Comparison of ENCODE assay signal across 21 mouse cellular contexts in the genomic region with DNA sequence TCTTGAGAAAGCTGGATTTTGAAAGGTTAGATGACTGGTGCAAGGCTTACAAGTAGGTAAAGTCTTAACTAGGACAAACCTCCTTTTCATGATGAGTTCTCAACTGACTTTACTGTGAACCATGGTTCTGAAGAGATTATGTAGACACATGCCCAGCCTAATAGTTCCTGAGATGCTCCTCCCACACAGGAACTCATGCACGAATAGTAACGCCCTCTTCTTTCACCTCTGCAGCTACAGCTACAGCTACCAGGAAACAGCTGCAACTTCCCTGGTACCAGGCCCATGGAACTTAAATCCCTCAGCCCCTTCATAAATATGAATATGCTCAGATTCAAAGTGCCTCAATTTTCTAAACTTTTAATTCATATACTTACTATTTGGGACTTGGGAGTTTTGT. TPM values are rescaled to one million over a fixed set of nuclear protein-coding genes. Genes with fewer than 3 reads are reported as not detected.
A peak's percentile ranks its signal among the peaks of the same experiment; 100 is the strongest.
DNase-seq lines count a peak whose midpoint lies in the region; ATAC-seq and TF ChIP-seq lines count a peak whose summit lies in the region.
"Had no signal": no experiment of that assay in that cellular context is flagged by ENCODE, and none has a peak within 500 bp of the region (broad histone marks: within the 10 kb centered on the region; RNA-seq: fewer than 3 reads in every experiment).

No protein-coding gene starts in this region.

- H3K9ac ChIP-seq in liver, adult 2 months (ENCODE audit: low read depth, low read length), result no peak overlapping the region
- no peak overlapping the region for H3K9ac ChIP-seq in liver, embryonic 11.5 days (ENCODE audit: low read depth, low read length)
- H3K9ac ChIP-seq: embryonic facial prominence, embryonic 13.5 days; heart, embryonic 13.5 days; limb, embryonic 12.5 days; liver, embryonic 14.5 days; neural tube, embryonic 15.5 days had no signal

- no peaks in the 10 kb centered on the region for H3K79me2 ChIP-seq in liver, adult 2 months (ENCODE audit: control insufficient read depth, insufficient read depth, low read length)

- ATAC-seq in liver, embryonic 11.5 days (replicated peaks; ENCODE audit: low FRiP score), result no peak
- peak; percentile 38; the same call in 1 of the 2 replicates for ATAC-seq in G1E (ENCODE audit: extremely low read depth, insufficient number of reproducible peaks, low FRiP score, poor library complexity, severe bottlenecking)
- ATAC-seq: midbrain, embryonic 16.5 days had no signal

- 56% methylated on average over 2 of the region's 2 CpGs for WGBS in liver, adult 2 months
- 53% methylated on average over 2 of the region's 2 CpGs for WGBS in liver, embryonic 11.5 days

- TF ChIP-seq POLR2A in liver, adult 2 months (IDR thresholded peaks at IDR 0.05; ENCODE audit: extremely low read depth, insufficient read depth, low read length), result no peak

- DNase-seq in liver, adult 2 months (ENCODE audit: extremely low read depth, low read depth, low spot score), result peak; percentile 0
- DNase-seq in liver, embryonic 11.5 days (ENCODE audit: low spot score), result no peak
- DNase-seq in G1E (ENCODE audit: low spot score), result no peak
- peak; percentile 16 for DNase-seq in induced T-regulatory cell, adult 2 months (ENCODE audit: low read depth)
- DNase-seq in left cerebral cortex, postnatal 36 days (ENCODE audit: low spot score in 2 of 2), result no peak
- DNase-seq in cerebellum, postnatal 4 days (ENCODE audit: low spot score in 2 of 2), result no peak
- DNase-seq in cerebellum, adult 18-20 months, result no peak
- DNase-seq: adrenal gland, adult 2 months; cerebellum, adult 9-11 months; heart, postnatal 4 days; kidney, adult 2 months; kidney, postnatal 25 days; right cerebral cortex, postnatal 25 days; thymus, adult 2 months had no signal

- peaks cover 25% of the 10 kb centered on the region for H3K36me3 ChIP-seq in liver, adult 2 months (ENCODE audit: control insufficient read depth, insufficient read depth, low read length)
- H3K36me3 ChIP-seq in liver, embryonic 11.5 days (ENCODE audit: control insufficient read depth, insufficient read depth, low read length), result peaks cover 11% of the 10 kb centered on the region
- H3K36me3 ChIP-seq in G1E (replicated peaks), result peaks cover 50% of the 10 kb centered on the region

- H3K27ac ChIP-seq in liver, adult 2 months (replicated peaks; ENCODE audit: insufficient read depth, low read depth, low read length), result no peak overlapping the region
- no peak overlapping the region for H3K27ac ChIP-seq in liver, embryonic 11.5 days (ENCODE audit: low read depth, low read length)
- H3K27ac ChIP-seq: embryonic facial prominence, embryonic 13.5 days; heart, embryonic 13.5 days; limb, embryonic 12.5 days; liver, embryonic 14.5 days; neural tube, embryonic 15.5 days had no signal

- no peaks in the 10 kb centered on the region for H3K9me3 ChIP-seq in liver, embryonic 11.5 days (ENCODE audit: control insufficient read depth, low read length)
- no peaks in the 10 kb centered on the region for H3K9me3 ChIP-seq in G1E (replicated peaks)
- H3K9me3 ChIP-seq: embryonic facial prominence, embryonic 13.5 days; heart, embryonic 13.5 days; limb, embryonic 12.5 days; megakaryocyte, embryonic 14.5 days; neural tube, embryonic 15.5 days had no signal

- intact Hi-C loops in left cerebral cortex, postnatal 36 days (cut with DNase I), result no loop called here

- no peak for TF ChIP-seq CTCF in liver, adult 2 months (IDR thresholded peaks at IDR 0.05; ENCODE audit: low read depth, low read length)
- TF ChIP-seq CTCF in G1E (IDR thresholded peaks at IDR 0.05; ENCODE audit: low read depth, low read length), result no peak

- H3K27me3 ChIP-seq in liver, adult 2 months (ENCODE audit: control insufficient read depth, insufficient read depth, low read length), result no peaks in the 10 kb centered on the region
- no peaks in the 10 kb centered on the region for H3K27me3 ChIP-seq in liver, embryonic 11.5 days (replicated peaks; ENCODE audit: control insufficient read depth, insufficient read depth, low read length)
- peaks cover 4% of the 10 kb centered on the region; the same call in 1 of the 2 replicates for H3K27me3 ChIP-seq in G1E (ENCODE audit: insufficient read depth, low read length)
- H3K27me3 ChIP-seq: embryonic facial prominence, embryonic 13.5 days; limb, embryonic 12.5 days; megakaryocyte, embryonic 14.5 days; neural tube, embryonic 15.5 days had no signal

- no peak overlapping the region for H3K4me3 ChIP-seq in liver, adult 2 months (ENCODE audit: insufficient read depth, low read depth, low read length)
- no peak overlapping the region for H3K4me3 ChIP-seq in liver, embryonic 11.5 days (ENCODE audit: low read depth, low read length)
- H3K4me3 ChIP-seq in G1E (ENCODE audit: low read depth, low read length), result no peak overlapping the region
- H3K4me3 ChIP-seq: embryonic facial prominence, embryonic 13.5 days; heart, embryonic 13.5 days; limb, embryonic 12.5 days; megakaryocyte, embryonic 14.5 days; neural tube, embryonic 15.5 days had no signal

- no peaks in the 10 kb centered on the region for H3K4me1 ChIP-seq in liver, adult 2 months (ENCODE audit: control insufficient read depth, insufficient read depth, low read length)
- no peaks in the 10 kb centered on the region for H3K4me1 ChIP-seq in liver, embryonic 11.5 days (replicated peaks; ENCODE audit: control insufficient read depth, insufficient read depth, low read length)
- H3K4me1 ChIP-seq in G1E (ENCODE audit: insufficient read depth, low read depth, low read length), result peaks cover 2% of the 10 kb centered on the region; the same call in 1 of the 2 replicates
- H3K4me1 ChIP-seq: limb, embryonic 12.5 days had no signal

- no peak overlapping the region for H3K4me2 ChIP-seq in liver, embryonic 11.5 days
- H3K4me2 ChIP-seq: embryonic facial prominence, embryonic 13.5 days; heart, embryonic 13.5 days; limb, embryonic 12.5 days; neural tube, embryonic 15.5 days had no signal

RNA-seq across cellular contexts. Expression of a gene that starts 11.4 kb away (rescaled TPM):
- 7.3 and 7.9 TPM in 2 replicates for total RNA-seq in liver, adult 2 months (2014; rRNA removed)
- polyA plus RNA-seq in liver, adult 2 months (2012; rRNA removed), result 6.9 and 7.4 TPM in 2 replicates
- 41.0 and 45.9 TPM in 2 replicates for polyA plus RNA-seq in liver, embryonic 11.5 days (2014; fragmentation: Nextera tagmentation; extraction: Ambion mirVana)
- total RNA-seq in G1E (2014; fragmentation: Nextera tagmentation) (32.2 and 34.1 TPM in 2 replicates), G1E (2017) (70.5 and 75.5 TPM in 2 replicates)
- 13.9 and 16.1 TPM in 2 replicates for polyA plus RNA-seq in G1E (2012)
- 10 to 100 TPM; 11.1 to 11.3 TPM for total RNA-seq in left cerebral cortex, postnatal 36 days (2021)

RNA-seq across cellular contexts. Expression of a gene that starts 28.5 kb away (rescaled TPM):
- total RNA-seq in liver, adult 2 months (2014; rRNA removed), result 0.09 and 0.13 TPM in 2 replicates
- 0.06 and 0.07 TPM in 2 replicates for polyA plus RNA-seq in liver, adult 2 months (2012; rRNA removed)
- polyA plus RNA-seq in liver, embryonic 11.5 days (2014; fragmentation: Nextera tagmentation; extraction: Ambion mirVana), result 0.23 and 0.36 TPM in 2 replicates
- total RNA-seq in G1E (2014; fragmentation: Nextera tagmentation), result 1.6 and 4.6 TPM in 2 replicates
- 3.0 and 3.8 TPM in 2 replicates for total RNA-seq in G1E (2017)
- 1.9 and 2.2 TPM in 2 replicates for polyA plus RNA-seq in G1E (2012)
- 100 to 1,000 TPM in 1 of 2 experiments, 10 to 100 TPM in 1; 95.7 to 106 TPM for total RNA-seq in left cerebral cortex, postnatal 36 days (2021)

Comparison
In these comparisons a context has a peak if more than half of its experiments do, and no peak if none do; other contexts are left out.
1. DNase-seq: peak in liver, adult 2 months (single experiment) and induced T-regulatory cell, adult 2 months (single experiment); none in liver, embryonic 11.5 days (single experiment), G1E (single experiment), left cerebral cortex, postnatal 36 days (0 of 2), cerebellum, postnatal 4 days (0 of 2) and cerebellum, adult 18-20 months (0 of 2).
2. RNA of a gene that starts 28.5 kb away (total RNA-seq): 95.7 to 106 TPM in left cerebral cortex, postnatal 36 days; 1.6 to 4.6 TPM in G1E and 0.09 to 0.13 TPM in liver, adult 2 months; every median in the first group is over 10 times any median in the second.